Mouse (Mus musculus): ENCODE measurements around the gene Mettl4.
A peak's percentile ranks its signal among the peaks of the same experiment; 100 is the strongest.

Mettl4 gene

DNA sequence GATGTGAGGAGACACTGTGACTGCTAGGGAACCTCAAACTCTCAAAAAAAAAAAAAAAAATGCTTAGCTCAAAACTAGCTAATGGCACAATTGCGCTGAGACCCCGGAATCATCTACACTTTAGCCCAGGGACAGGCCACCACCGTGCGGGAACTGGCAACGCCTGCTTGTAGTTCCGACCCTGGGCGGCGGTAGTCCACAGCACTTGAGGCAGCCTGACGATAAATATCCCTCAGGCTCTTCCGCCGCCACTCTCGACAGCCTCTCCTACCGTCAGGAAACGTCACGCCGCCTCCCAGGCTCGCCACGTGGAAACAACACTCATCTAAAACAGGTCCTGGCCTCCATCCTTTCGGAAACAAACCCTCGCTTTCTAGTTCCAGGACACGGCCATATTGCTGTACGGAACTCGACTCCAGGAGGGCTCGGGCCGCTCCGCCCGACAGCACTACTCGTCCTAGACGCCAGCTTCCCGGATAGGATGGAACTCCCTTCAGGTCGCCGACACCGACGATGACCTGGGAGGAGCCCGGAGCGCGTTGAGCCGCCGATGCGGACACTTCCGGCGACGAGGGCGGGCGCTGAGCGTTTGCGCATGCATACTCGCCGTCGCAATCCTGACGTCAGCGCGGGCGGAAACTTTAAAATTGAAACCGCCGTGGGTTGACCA is at the start of gene Mettl4:
Mettl4 (minus strand) TSS at position 554 of the 670 bp plus-strand sequence.
- DNase-seq (ENCODE audit: low read depth, low spot score) = peak; percentile 80

- no peak for DNase-seq (ENCODE audit: low read depth, low spot score)
Measured at GRCm38 (mm10) chr17:94778871-94779482, 29.2 kb upstream of the Mettl4 start.

DNA sequence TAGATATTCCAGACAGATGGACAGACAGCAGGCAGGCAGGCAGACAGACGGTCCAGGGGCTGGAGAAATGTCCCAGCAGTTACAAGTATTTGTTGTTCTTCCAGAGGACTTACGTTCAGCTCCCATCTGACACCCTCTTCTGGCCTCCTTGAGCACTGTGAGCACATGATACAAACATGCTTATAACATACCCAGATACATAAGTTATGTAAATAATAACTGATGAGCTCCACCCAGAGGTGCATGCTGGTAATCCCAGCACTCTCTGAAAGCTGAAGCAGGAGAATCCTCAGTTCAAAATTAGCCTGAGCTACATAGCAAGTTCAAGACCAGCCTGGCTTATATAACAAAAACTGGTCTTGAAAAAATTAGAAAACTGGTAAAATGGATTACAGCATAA is 18.7 kb upstream of the Mettl4 start:
- no peak for DNase-seq (ENCODE audit: low read depth, low spot score)

- no peak for DNase-seq (ENCODE audit: low read depth, low spot score)
Measured at GRCm38 (mm10) chr17:94764711-94765110, 14.9 kb upstream of the Mettl4 start.

- DNase-seq (ENCODE audit: low read depth, low spot score) = no peak
Measured at GRCm38 (mm10) chr17:94764011-94764410, 14.2 kb upstream of the Mettl4 start.

DNA sequence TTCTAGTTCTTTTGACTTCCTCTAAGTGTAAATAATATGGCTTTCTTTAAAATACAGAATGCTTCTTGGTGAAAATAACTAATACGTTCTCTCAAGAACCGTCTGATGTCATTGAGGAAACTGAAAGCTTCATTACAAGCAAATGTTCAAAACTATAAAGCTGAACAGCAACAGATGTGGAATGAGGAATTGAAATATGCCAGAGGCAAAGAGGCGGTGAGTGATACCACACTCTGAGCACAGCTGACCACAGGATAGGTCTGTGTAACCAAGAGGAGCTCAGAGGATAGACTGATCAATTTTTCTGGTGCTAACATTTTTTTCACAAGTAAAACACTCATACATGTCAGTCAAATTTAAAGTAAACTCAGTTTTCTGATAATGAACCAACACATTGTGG is 12.6 kb upstream of the Mettl4 start:
- DNase-seq (ENCODE audit: low read depth, low spot score) = no peak

- DNase-seq (ENCODE audit: low read depth, low spot score) = no peak
Measured at GRCm38 (mm10) chr17:94750136-94750729, 414 bp upstream of the Mettl4 start.

DNA sequence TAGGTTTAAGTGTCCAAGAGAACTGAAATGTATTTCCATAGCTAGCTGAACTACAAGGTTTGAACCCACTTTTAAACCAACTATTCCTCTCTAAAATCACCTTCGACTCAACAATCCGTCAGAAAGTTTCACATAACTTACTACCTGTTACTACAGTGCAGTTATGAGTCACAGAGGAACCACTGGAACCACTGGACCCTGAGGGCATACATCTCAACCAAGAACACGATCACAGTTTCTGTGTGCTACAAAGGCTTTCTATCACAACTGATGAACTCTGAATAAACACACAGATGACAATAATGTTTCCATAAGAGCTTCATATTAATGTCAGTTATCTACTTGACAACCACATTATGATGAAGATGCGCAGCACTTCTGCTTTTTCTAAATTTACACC is 11.6 kb downstream of the Mettl4 start:
- no peak for DNase-seq (ENCODE audit: low read depth, low spot score)

DNA sequence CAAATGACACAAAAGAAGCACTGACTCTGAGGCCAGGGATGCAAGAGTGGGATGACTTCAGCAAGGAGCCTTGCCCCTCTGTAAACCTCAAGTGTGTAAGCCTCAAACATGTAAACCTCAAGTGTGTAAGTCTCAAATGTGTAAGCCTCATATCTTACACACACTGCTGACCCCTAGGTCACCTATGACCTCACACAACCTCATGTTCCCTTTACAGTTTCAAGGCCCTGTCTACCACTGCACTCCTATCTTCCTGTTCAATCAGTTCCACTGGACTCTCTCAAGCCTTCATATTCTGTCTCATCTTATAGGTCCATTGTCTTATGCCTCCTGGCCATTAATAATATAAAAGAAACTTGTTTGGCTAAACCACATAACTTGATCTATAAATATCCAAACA is 13.9 kb downstream of the Mettl4 start:
- no peak for DNase-seq (ENCODE audit: low read depth, low spot score)

- DNase-seq (ENCODE audit: low read depth, low spot score) = no peak
Measured at GRCm38 (mm10) chr17:94735437-94735836, 14.4 kb downstream of the Mettl4 start.

DNA sequence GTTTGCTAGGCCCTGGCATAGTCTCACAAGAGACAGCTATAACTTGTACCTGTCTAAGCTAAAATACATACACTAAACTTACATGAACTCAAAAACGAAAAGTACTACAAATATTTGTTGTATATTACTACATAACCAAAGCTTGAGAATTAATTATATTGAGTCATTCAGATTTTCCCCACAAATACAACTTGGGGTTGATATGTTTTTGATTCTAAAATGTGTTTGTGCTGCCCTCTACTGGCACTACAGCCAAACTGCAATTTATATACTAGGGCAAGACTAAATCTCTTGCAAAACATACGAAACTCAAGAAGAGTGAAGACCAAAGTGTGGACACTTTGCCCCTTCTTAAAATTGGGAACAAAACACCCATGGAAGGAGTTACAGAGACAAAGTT is 19.4 kb downstream of the Mettl4 start:
- DNase-seq (ENCODE audit: low read depth, low spot score) = peak; percentile 23

DNA sequence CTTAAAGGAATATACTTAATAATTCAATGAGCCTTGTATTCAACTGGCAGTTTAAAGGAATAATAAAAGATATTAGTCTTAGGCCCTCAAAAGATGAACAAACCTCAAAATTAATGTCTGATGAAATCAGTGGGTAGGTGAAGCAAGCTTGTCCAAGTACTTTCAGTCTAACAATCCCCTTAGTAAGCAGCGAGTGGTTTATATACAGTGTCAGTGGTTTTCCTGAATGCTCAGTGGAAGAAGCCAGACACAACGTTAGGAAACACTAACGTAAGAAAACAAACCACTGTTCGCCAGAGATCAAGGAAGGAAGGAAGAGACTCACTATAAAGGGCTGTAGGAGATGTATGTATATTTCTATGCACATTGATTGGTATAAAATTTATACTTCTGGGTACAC is 23.1 kb downstream of the Mettl4 start:
- DNase-seq (ENCODE audit: low read depth, low spot score) = no peak

GRCm38 (mm10) chr17:94673515-94674317 is 76.1 kb downstream of the Mettl4 start:
- DNase-seq (ENCODE audit: low read depth, low spot score) = no peak

All from retina, adult 2 months (tissue).